Mouse (Mus musculus) ovary, postnatal 14 days (tissue): ENCODE measurements around the gene Gm49384.

Experiments used
- DNase-seq: peaks from one replicate; pipeline ENCODE4 v3.0.0; 2022; ENCODE audit warnings: low spot score

Gene Gm49384

DNA sequence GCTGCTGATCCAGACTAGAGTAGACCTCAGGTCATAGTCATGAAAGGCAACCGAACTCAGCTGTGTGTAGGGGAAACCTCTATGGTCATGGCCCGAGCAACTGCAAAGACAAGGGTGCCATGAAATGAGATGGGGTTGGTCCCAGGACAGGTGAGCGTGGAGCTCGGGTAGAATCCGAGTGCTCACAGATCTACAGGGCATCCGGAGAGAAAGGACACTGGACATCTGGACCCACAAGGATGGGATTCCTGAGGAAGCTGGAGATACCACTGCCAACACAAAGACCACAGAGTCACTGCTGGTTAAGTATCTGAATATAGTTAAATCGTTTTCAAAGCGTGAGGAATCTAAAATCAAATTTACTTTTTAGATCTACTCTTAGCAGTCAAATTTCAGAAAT is 3.3 kb upstream of the Gm49384 start:
- no peak for DNase-seq

DNA sequence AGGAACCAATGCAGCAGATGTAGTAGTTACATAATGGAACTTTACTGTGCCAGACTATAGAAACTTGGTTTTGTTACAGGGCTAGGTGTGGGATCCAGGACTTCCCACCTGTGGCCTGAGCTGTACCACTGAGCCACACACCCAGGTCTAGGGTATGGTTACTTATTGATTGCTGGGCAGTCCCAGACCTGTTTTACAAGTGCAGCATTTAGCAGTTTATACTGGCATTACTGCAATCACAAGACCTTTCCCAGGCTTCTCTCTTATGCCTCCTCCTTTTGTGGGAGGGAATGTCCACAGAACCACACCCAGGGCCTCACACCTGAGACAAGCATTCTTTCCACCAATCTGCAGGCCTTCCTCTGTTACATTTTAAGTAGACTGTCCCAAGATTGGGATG is 5.1 kb downstream of the Gm49384 start:
- no peak for DNase-seq

- peak; percentile 73 for DNase-seq
These were observed 5.9 kb downstream of the Gm49384 start, which contains the start of gene Dnaaf2 for GRCm38 (mm10) chr12:69198164-69198535. Dnaaf2 (minus strand) TSS chr12:69198429.

GRCm38 (mm10) chr12:69197378-69198163 is 6.5 kb downstream of the Gm49384 start:
- peak; percentile 46 for DNase-seq

- peak; percentile 37 for DNase-seq
These were observed 7.4 kb downstream of the Gm49384 start, which contains the start of gene Gm49383 for GRCm38 (mm10) chr12:69196444-69197377. Gm49383 (minus strand) TSS chr12:69197104.

- DNase-seq: no peak
These were observed 11.4 kb downstream of the Gm49384 start for GRCm38 (mm10) chr12:69192637-69193036.

- DNase-seq: no peak
These were observed 12.7 kb downstream of the Gm49384 start for GRCm38 (mm10) chr12:69191396-69191795.

- DNase-seq: no peak
These were observed 13.5 kb downstream of the Gm49384 start for GRCm38 (mm10) chr12:69190522-69190921.

GRCm38 (mm10) chr12:69190074-69190473 is 14.0 kb downstream of the Gm49384 start:
- DNase-seq: no peak

DNA sequence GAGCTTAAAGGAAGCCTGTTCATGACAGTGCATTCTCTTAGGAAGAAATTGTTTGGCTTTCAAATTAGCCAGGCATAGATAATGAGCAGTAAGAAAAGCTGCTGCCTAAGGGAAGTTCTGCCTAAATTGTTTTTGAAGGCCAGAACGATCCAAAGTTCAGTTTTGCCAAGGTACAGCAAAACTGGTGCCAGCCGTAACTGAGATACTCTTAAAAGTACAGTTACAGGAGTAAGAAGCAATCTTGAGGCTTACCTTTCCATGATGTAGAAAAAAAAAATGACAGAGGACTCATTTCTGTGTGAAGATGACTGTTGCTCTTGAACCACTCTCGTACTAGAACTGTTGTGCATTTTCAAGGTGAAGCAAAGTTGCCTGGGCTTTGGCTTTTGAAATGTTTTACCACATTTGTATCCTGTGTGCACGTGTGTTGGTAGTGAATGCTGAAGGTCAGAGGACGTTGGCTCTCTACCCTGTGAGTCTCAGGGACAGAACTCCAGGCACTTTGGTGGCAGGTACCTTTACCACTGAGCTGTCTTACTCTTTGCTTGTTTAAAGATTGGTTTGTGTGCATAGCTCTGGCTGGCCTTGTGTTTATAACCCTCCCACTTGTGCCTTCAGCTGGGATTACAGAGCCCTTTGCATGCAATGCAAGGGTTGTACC is 17.1 kb downstream of the Gm49384 start:
- no peak for DNase-seq

GRCm38 (mm10) chr12:69185371-69185770 is 18.7 kb downstream of the Gm49384 start:
- DNase-seq: no peak

GRCm38 (mm10) chr12:69184342-69185295 is 19.4 kb downstream of the Gm49384 start:
- DNase-seq: peak; percentile 32

DNA sequence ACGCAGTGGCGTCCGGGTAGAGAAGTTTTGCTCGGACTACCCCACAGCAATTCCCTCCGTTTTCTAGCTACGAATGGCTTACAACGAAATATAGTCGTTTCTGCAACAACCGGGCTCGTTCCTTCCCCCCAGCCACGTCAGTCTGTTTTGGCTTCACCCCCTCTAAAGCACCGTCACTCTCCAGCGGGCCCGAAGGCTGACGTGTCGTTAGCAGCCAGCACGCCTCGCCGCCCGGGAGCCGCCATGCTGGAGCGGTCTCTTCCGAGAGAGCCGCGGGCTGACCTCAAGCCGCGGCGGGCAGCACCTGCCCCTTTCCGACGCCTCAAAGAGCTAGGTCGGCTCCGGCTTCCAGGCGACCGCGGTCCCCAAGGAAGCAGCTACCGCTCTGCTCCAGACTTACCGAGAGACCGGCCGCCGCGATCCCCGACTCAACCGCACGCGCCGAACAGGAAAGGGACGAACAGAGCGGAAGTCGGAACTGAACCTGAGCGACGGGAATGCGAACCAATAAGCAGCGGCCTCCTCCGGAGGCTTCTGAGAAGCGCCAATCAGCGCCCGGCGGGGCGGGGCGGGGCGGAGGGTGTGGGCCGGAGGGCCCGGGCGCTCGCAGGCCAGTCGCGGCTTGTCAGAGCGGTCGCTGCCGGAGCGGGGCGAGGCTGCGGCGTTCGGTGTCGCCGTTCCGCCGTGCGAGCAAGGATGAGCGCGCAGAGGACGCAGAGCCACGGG is 20.3 kb downstream of the Gm49384 start, which contains the start of the genes Rpl36al and Mgat2:
Rpl36al (minus strand) TSS at position 501 of the 726 bp plus-strand sequence.
Mgat2 (plus strand) TSS at position 575 of the 726 bp plus-strand sequence.
- peak; percentile 98 for DNase-seq

DNA sequence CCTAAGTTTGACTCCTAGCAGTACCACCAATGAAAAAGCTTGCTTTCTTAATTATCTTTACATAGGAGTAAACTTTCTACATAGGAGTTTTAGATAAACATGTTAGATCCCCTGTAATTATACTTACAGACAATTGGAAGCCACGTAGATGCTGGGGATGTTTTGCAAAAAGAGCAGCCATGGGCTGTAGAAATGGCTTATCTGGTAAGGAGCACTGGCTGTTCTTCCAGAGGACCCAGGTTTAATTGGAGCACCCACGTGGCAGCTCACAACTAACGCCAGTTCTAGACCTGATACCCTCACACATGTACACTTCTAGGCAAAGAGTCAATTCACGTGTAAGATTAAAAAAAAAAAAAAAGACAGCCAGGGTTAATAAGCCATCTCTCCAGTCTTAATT is 22.3 kb downstream of the Gm49384 start:
- DNase-seq: no peak

- DNase-seq: no peak
These were observed 24.7 kb downstream of the Gm49384 start for GRCm38 (mm10) chr12:69179371-69179770.

- no peak for DNase-seq
These were observed 26.5 kb downstream of the Gm49384 start for GRCm38 (mm10) chr12:69177526-69177925.

GRCm38 (mm10) chr12:69175975-69176374 is 28.1 kb downstream of the Gm49384 start:
- DNase-seq: no peak

DNA sequence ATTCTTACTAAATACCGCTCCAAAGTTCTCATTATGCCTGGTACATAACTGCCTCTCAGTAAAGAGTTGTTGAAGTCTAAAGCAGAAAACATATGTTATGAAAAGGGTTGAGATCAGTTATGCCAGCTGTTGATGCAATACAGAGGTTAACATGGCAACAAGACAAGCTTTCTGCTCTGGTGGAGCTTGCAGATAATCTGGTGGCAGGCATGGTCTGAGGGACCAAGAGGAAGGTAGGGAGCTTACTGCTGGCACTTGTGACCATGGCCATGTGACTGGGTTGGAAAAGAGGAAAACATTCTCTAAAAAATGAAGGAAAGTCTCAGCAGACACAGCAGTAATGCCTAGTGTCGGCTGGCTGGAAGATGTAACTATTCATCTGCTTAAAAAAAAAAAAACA is 32.8 kb downstream of the Gm49384 start:
- no peak for DNase-seq

DNA sequence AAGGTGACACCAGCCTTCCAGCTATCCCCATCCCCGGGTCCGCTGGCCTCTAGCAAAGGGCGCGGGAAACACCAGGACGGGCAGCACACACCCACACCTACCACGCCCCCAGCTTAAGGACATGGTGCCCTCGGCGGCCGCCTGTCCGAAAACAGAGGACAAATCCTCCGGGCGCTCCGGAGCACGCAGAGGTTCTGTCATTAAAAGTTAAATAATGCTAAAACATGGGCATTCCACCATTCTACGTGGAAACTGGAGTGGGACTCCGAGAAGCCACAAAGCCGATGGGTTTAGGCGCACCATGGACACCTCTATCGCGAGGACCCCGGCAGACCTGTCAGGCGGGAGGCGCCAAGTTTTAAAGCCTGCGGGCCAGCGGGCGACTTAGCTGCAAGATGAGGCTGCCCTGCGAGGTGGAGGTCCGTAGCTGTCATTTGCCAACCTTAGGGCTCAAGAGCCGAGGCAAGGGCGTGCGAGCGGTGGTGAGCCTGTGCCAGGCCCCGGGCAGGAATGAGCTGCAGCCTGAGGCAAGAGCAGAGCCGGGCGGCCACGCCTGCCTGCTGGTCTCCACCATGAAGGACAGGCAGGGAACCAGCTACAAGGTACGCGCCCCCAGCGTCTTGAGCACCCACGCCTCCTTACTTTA is 35.5 kb downstream of the Gm49384 start, which contains the start of gene Lrr1:
Lrr1 (plus strand) TSS at position 354 of the 646 bp plus-strand sequence.
- peak; percentile 81 for DNase-seq
